Mouse (Mus musculus) olfactory bulb, adult 2 months (tissue): ENCODE measurements around the gene Gsg1l.

Source experiments
- CTCF ChIP-seq: fragments of 200-500 bp; IDR thresholded peaks from 2 replicates; pipeline ENCODE4 v1.5.1; 2012; ENCODE audit warnings: low read depth, mild to moderate bottlenecking, low read length, moderate library complexity; ENCODE audit not compliant: insufficient read depth
- POLR2A ChIP-seq: fragments of 200-500 bp; IDR thresholded peaks from 2 replicates; pipeline ENCODE4 v1.6.1; 2012; ENCODE audit warnings: mild to moderate bottlenecking, low read depth, low read length, moderate library complexity; ENCODE audit not compliant: insufficient read depth

DNA sequence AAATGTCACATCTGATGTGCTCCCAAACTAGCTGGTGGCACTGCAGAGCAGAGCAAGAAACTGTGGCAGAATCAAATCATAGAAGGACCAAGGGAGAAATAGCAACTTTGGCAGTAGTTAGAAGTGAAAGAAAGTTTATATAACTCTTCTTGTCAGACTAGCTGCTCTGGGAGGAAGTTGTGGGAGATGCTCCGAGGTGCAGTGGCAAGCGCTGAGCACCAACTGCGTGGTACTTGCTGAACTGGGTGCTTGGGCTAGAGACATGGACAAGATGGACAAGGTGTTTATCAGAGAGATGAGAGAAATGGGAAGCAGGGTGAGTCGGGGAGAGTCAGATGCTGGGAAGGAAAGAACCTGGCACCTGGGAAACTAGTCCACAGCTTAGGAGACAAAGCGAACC lies 194.4 kb downstream of the Gsg1l start:
- TF ChIP-seq POLR2A (no peak), CTCF (no peak)
